Mouse (Mus musculus) adrenal gland, postnatal 36 days (tissue): ENCODE data around the gene Kat2b. TPM values are rescaled to one million over a fixed set of nuclear protein-coding genes. Genes with fewer than 3 reads are reported as not detected.
"Not testable (repeated sequence)": the region's sequence is repeated elsewhere in the genome, so short reads cannot be mapped to it uniquely, and the experiment has no call there.

Experiments used
- DNase-seq, 2 experiments: peaks; one replicate each; pipeline ENCODE4 v3.0.0; 2021; ENCODE audit warnings: mixed read lengths in 1 of 2
- total RNA-seq, 2 experiments: library from RNA; stranded (reverse); gene quantifications; 2 replicates each; pipeline ENCODE4 v1.2.3; 2021

Gene Kat2b
- total RNA-seq, 2 experiments from 2014 or later = 64.5 to 86.8 TPM

GRCm38 (mm10) chr17:53598571-53598970 is 31.9 kb downstream of the Kat2b start:
- no peak for DNase-seq

- DNase-seq = not testable (repeated sequence)
These were observed 36.6 kb downstream of the Kat2b start for GRCm38 (mm10) chr17:53603236-53603635.

GRCm38 (mm10) chr17:53606082-53606481 is 39.4 kb downstream of the Kat2b start:
- DNase-seq = not testable (repeated sequence)

DNA sequence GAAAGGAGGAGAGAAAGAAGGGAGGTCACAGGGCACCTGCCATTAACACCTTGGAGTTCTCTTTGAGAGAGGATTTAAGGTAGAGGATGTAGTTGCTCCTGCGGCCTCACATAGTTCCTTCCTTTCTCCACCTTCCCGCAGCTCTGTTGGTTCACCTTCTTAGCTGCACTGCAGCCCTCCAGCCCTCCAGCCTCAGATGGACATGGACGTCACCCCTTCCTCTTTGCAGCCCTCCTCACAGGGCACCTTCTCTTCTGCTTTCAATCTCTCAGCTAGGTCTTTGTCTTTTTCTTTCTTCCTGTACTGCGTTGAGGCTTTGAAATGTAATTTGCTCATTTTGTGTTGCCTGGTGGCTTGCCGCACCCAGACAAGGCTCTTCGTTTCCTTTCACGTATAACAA is 42.3 kb downstream of the Kat2b start:
- not testable (repeated sequence) for DNase-seq

GRCm38 (mm10) chr17:53617295-53617957 is 50.8 kb downstream of the Kat2b start:
- DNase-seq = no peak

DNA sequence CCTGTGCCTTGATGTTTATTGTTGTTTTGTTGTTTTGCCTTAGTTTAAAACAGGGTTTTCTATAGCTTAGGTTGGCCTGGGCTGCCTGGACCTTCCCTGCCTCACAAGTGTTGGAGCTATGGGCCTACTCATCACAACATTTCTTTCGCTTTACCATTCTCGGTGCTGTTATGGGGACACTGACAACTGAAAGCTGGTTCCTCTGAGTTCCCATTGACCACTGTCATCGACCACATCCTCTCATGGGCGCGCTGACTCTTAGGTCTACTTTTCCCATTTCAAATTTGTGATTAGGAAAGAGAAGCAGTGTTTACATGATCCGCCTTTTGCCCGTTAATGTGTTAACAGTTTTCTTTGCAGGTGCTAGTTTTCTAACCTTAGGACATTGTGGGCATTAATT is 51.7 kb downstream of the Kat2b start:
- no peak for DNase-seq

- no peak for DNase-seq
These were observed 52.7 kb downstream of the Kat2b start for GRCm38 (mm10) chr17:53619391-53619790.

DNA sequence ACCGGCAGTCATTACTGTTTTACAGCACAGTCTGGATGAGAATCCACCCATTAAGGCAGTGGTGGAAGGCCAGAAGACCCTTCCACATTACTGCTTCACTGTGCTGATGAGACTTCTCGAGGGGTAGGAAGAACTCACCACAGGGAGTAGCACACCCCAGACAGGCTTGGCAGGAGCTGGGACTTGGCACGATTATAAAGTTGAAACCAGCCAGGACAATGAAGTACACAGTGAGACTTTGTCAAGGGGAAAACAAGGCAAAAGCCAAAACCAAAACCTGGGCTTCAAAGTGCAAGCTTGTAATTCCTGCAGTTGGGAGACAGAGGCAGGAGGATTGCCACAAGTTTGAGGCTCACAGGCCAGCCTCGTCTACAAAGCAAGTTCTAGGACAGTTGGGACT is 54.0 kb downstream of the Kat2b start:
- DNase-seq = peak in 1 of 2 experiments; percentile 20

DNA sequence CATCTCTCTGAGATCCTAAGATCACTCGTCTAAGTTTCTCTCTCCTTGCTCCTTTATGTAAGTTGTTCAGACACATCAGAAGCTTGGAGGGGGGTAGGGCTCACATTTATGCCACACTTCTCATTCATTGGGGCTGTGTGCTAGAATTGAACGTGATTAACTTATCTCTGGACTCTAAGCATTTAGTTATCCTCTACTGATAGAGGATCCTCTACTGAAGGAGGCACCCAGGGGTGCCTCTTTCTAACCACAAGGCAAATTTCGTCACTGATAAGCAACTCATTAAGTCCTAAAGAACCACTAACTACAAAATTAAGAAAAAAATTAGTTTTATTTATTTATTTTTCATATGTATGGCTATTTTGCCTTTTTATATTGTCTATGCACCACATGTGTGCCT is 55.5 kb downstream of the Kat2b start:
- DNase-seq = no peak

DNA sequence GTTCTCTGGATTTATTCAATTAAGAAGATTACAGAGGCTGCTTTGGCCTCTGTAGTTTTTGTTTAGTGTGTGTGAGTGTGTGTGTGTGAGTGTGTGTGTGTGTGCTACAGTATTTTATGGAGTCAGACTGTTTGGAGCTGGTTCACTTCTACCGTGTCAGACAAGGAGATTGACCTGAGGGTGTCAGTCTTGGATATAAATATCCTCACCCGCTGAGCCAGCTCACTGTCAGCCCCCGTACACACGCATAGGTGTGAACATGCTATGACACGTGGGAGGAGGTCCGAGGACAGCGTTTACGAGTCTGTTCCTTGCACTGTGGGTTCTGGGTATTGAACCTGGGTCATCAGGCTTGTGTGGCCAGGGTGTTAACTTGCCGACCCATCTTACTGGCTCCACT is 57.1 kb downstream of the Kat2b start:
- no peak for DNase-seq

GRCm38 (mm10) chr17:53626160-53626559 is 59.5 kb downstream of the Kat2b start:
- no peak for DNase-seq

DNA sequence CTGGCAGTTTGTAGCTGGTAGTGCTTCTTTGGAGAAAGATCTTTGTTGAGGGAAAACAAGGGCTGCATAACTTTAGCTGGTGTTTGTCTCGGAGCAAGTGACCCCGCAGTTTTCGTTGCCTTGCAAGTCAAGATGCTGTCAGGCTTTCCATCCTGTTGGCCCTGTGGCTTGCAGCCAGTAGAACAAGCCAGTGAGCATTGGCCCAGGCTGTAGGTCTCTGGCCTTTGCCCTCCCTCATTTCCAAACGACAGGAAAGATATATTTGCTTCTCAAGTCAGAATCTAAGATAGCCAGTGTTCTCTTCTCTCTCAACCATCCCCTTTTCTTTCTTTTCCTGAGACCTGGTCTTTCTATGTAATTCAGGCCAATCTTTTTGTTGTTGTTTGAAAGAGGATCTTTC is 60.8 kb downstream of the Kat2b start:
- peak; percentile 17 to 46 for DNase-seq

GRCm38 (mm10) chr17:53628131-53628530 is 61.5 kb downstream of the Kat2b start:
- peak in 1 of 2 experiments; percentile 7 for DNase-seq

GRCm38 (mm10) chr17:53631344-53631743 is 64.7 kb downstream of the Kat2b start:
- no peak for DNase-seq

DNA sequence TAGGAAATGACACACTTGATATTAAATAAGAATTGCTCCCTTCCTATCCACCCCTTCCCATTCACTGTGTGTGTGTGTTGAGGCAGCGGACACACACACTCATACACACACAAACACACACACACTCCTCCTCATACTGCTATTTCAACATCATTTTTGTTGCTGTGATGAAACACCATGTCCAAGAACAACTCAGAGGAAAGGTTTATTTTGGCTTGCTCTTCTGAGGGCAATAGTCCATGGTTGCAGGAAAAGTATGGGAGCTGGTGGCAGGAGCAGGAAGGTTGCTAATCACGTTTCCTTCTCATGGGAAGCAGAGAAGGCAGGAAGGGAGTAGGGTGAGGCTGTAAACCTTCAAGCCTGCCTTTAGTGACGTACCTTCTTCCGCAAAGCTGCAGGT is 76.7 kb downstream of the Kat2b start:
- no peak for DNase-seq

DNA sequence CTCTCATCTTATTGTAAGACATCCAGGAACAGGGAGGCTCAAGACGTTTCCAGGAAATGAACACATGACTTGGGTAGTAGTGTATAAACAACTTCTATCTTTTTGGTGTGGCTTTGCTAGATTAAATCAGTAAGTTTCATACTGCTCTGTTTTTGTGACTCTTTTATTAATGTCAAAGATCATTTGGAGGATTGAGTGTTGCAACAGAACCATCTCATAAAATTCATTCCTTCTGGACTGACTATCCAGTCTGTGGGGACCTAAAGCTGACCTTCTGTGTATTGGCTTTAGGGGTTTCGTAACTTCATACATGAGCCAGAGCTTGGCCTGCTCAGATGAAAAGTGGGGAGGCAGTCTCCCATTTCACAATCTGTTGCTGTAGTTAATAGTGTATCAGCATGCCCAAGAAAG is 83.6 kb downstream of the Kat2b start:
- DNase-seq = peak; percentile 18 to 39

DNA sequence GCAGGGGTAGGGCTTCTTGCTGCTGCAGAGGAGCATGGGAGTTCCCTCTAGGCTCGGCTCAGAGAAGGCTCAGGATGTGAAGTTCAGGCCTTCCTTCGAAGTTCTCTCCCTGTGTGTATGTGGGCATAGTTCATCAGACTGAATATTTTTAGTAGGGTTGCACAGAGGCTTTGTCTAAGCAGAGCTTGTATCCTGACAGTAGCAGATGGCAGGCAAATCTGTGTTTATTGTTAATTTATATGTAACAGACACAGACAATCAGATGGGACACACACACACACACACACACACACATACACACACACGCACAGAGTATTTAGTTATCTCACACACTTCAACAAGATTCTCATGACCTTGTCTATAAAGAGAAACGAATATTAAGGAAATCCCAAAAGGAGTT is 87.9 kb downstream of the Kat2b start:
- no peak for DNase-seq

GRCm38 (mm10) chr17:53655081-53655480 is 88.4 kb downstream of the Kat2b start:
- DNase-seq = peak; percentile 4 to 34

GRCm38 (mm10) chr17:53655959-53656358 is 89.3 kb downstream of the Kat2b start:
- no peak for DNase-seq

DNA sequence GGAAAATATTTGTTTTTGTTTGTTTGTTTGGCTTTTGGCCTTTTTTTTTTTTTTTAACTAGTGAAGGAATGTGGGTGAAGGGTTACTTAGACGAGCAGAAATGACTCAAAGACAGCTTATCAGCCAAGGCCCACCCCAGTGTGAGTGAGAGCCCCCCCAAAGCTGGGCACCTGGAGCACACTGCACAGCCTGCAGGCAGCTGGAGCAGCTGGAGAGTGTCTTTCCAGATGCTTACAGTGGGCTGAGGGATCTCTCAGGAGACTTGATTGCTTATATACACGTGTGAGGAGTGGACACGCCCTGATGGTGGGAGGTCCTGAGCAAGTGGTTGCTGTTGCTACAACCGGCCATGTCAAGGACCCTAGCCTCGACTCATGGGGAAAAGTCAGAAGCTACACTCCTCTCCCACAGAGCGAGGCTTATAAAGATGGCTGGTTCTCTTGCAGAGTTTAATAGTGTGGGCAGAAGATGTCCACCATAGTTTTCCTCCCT is 89.8 kb downstream of the Kat2b start:
- DNase-seq = no peak

- DNase-seq = peak; percentile 7 to 49
These were observed 90.7 kb downstream of the Kat2b start for GRCm38 (mm10) chr17:53657391-53657790.

- DNase-seq = no peak
These were observed 92.0 kb downstream of the Kat2b start for GRCm38 (mm10) chr17:53658668-53659067.

DNA sequence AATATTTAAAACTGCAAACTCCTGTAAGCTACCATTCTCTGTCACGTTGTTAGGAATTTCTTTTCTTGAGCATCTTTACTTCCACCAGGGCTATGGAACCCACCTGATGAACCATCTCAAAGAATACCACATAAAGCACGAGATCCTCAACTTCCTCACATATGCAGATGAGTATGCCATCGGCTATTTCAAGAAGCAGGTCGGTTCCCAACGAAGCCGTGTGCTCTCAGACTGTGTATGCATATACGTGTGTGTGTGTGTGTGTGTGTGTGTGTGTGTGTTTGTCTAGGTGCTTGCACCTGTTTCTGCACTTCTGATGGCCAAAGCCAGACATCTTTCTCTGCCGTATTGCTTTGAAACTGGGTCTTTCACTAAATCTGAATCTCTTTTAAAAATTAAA is 92.6 kb downstream of the Kat2b start:
- no peak for DNase-seq

GRCm38 (mm10) chr17:53659738-53660137 is 93.1 kb downstream of the Kat2b start:
- peak; percentile 27 to 44 for DNase-seq
